Mouse (Mus musculus) heart, postnatal 25 days (tissue): ENCODE results near the gene Kcnb1. TPM values are rescaled to one million over a fixed set of nuclear protein-coding genes. Genes with fewer than 3 reads are reported as not detected.
A peak's percentile ranks its signal among the peaks of the same experiment; 100 is the strongest.

ENCODE experiments used
- DNase-seq: peaks from one replicate; pipeline ENCODE4 v3.0.0; 2022; ENCODE audit warnings: low spot score
- intact Hi-C: fragments of 180-260 bp; cut with DNase I; formaldehyde crosslinking; loops from one replicate; pipeline ENCODE4 v1.15.1; 2025
- total RNA-seq, 2 experiments: library from RNA; stranded (reverse); gene quantifications; 2 replicates each; pipeline ENCODE4 v1.2.3; 2021

Gene Kcnb1
- total RNA-seq, 2 experiments from 2014 or later = 40.9 to 47.9 TPM

GRCm38 (mm10) chr2:167175284-167175683, 14.7 kb downstream of the Kcnb1 start:
- DNase-seq = no peak
- intact Hi-C loops = loop anchor here (2.0 kb wide), 1 partner anchor 14 kb away; no protein-coding TSS in a partner anchor

DNA sequence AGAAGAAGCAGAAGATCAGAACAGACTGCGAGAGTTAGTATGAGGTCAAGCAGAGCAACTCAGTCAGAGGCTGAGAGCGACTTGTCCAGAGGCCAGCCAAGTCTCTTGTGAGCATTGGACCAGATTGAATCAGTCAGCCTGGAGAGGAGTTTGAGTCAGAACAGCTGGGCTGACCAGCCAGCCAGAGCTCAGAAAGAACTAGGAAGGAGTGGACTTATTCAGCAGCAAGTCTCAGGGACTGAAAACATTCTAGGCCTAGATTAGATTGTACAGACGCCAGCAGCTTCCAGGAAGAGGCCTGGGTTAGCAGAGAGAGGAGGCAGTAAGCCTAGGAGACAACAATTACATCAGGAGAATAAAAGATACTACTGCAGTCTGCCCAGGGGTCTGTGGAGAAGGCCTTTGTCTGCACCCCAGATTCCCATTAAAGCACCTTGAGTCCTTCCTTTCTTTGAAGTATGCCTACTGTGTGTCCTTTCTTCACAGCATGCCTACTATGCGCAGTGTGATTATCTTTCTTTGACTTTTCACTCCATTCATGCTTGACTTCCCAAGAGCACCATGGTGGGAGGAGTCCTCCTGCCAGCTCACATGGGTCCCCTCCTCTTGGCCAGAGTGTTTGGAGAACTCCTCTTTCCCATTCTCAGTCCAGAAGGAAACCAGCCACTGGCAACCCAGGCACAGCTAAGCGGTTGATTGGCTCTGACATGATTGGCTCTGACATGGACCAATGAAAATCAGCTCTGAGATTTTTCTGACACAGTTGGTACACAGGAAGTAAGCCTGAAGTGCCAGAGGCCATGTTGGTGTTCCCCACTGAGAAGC, 16.7 kb downstream of the Kcnb1 start:
- peak; percentile 74 for DNase-seq
- intact Hi-C loops = no loop called here

DNA sequence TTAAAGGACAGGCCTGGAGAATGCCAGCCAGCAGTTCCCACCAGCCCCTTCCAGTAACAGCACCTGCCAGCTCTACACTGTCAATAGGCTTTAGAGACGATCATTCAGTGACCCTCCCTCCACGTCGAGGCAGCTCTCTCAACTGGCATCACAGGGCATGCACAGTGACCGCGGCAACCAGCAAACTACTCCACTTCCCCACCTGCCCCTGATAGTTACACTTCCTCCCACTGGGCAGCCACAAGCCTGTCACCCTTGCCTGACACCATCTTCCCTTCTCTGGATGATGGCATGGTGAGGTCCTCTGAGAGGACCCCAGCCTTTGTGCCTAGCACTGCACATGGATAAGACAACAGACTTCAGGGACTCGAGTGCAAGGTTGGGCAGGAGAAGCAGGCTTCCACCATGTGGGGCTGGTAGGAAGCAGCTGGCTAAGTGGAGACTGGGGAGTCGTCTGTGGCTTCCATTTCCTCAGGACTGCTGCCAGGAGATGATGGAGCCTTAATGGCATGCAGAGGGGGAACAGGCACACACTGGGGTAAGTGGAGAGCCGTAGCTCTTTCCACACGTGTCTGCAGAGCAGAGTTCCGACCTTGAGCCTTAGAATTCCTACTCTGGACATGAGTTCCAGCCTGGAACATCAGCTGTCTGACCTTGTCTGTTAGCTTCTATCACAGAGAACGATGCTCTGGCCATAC, 22.3 kb downstream of the Kcnb1 start:
- intact Hi-C loops = no loop called here
- no peak for DNase-seq

DNA sequence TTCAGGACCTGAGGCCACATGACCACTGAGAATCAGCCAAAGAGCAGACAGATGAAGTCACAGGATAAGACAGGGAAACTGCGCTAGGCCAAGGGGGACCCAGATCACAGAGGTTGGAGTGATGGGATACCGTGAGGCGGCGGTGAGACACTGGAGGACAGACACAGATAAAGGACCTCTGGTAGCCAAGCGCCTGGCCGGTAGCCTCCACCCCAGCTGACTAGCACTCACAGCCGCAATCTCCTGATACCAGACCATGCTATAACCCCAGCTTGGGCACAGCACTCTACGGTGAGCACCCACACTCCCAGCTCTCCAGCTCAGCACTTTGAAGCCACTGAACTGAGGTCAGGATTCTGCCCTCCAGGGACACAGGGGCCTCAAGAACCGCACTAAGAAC, 26.4 kb downstream of the Kcnb1 start:
- no peak for DNase-seq
- intact Hi-C loops = no loop called here

- intact Hi-C loops = no loop called here
- no peak for DNase-seq
These were observed 26.8 kb downstream of the Kcnb1 start for GRCm38 (mm10) chr2:167163134-167163533.

DNA sequence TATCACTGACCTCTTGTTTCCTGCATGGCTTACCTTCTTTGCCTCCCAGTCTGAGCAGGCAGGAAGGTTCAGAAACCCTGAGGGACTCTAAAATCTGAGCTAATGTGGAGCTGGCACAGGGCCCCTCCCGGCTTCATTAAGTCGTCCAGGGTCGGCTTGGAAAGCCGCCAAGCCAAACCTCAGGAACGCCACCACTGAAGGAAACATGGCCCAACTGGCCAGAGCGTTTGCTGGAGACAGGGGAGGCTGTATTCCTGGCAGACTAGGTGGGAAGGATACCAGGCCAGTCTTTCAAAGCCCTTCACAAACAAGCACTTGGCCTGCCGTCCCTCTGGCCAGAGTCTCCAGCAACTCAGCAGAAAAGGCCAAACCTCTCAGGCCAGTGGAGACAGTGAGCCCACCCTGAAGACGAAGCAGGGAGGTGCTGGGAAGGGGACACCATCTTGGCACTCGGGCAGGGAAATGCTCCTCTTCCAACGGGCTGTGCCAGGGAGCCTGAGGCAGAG, 27.4 kb downstream of the Kcnb1 start:
- DNase-seq = peak; percentile 73
- intact Hi-C loops = no loop called here

DNA sequence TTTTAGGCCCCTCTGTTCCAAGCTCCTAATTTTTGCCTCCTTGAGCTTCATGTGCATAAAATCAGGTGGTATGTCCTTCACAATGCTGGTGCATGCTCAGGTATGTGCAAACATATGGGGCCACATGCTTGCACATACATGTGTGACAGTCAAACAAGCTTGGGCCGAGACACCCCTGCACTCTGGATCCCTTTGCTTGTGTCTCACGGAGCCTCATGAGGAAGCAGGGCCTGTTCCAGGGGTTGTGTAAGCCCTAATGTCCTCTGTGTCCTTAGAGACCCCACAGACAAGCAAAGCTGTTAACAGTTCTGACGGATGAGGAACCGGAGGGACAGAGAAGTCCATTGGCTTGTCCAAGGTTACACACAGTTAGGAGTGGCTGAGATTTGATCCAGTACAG, 30.2 kb downstream of the Kcnb1 start:
- no peak for DNase-seq
- intact Hi-C loops = no loop called here

DNA sequence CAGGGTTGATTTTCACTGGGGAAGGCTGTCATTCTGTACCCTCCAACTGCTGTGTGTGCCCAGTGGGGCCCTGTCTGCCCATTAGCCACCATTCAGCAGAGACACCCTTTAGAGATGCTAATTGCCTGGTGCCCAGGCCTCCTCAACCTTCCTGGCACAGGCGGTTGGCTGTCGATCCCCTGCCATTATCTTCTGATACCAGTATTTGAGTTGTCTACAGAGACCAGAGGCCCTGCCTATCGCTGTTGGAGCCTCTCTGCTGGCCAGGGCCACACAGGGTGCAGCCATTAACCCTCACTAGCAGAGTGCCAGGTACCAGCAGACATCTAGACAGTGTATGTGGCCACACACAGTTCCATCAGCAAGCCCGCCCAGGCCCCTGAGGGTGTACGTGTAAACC, 31.2 kb downstream of the Kcnb1 start:
- no peak for DNase-seq

DNA sequence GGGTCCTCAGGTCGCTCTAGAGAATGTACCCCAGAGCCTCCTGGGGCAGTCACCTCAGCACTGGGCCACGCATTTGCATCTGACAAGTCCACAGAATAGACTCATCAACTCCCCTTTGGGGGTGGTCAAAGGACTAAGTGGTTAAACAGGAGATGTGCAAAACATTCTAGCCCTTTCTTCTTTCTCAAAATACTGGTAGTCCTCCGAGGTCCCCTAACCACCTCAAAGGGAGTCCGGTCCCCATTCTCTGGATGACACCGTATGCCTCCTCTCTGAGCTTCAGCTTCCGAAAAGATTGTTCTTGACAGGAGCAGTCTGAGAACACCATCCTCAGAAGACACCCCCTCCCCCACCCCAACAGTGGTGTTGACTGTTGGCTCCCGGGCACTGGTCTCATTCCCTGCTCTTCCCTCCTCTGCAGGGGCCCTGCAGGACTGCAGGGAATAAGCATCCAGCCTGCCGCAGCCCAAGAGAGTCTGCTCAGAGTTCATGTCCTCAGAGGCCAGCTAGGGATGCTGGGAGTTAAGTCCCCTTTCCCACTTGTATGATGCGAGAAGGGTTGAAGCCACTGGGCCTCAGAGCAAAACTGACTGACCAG, 33.7 kb downstream of the Kcnb1 start:
- no peak for DNase-seq
- intact Hi-C loops = no loop called here

More for the DNA sequence above, 31.2 kb downstream of the Kcnb1 start:
- intact Hi-C loops = no loop called here

- DNase-seq = no peak
- intact Hi-C loops = no loop called here
These were observed 34.4 kb downstream of the Kcnb1 start for GRCm38 (mm10) chr2:167155541-167155973.

DNA sequence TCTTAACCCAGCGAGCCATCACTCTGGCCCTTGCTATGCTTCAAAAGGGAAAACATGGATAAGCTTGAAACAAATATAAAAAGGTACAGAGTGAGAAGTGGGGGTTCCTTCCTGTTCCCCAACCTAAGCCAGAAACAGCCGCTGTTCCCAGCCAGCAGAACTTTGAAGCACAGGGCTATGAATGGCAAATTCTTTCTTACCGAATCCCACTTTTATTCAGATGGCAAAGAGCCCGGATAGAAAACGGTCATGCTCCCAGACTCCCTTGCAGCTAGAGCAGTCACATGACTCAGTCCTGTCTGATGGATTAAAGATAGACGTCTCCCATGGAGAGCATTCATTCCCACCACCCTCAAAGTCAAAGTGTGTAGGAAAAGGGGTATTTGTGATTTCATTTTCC, 39.1 kb downstream of the Kcnb1 start:
- DNase-seq = no peak
- intact Hi-C loops = no loop called here

DNA sequence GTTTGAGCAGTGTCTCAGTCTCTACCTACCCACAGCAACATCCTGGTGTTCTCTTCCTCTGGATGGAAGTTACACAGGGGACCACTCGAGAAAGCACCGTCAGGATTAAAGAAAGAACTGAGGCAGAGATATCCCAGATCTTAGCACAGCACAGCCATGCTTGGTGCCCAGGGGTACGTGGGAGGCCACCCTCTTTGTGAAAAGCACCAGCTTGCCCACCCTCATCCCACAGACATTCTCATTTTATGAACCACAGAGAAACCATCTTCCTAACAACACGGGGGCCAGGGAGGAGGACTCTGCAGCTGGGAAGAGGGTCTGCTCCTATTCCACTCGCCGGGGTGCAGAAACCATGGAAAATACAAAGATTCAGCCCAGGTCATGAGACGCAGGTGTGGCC, 39.8 kb downstream of the Kcnb1 start:
- DNase-seq = no peak
- intact Hi-C loops = no loop called here

GRCm38 (mm10) chr2:167149035-167149434, 40.9 kb downstream of the Kcnb1 start:
- no peak for DNase-seq

DNA sequence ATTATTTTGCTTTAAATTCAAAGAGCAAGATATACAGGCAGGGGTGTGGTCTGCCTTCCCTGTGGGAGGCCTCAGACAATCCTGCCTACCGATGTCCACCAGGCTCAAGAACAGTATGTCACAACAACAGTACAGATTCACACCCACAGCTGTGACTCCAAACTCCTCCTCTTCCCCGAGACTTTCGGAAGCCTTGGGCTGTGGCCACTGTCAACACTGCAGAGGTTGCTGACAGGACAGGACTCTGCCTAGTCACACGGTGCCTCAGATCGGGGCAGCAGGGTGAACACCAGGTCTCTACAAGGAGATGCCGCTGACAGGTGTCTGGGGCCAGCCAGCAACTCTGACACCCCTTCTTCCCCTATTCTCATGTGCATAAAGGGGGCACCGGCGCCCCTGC, 42.2 kb downstream of the Kcnb1 start:
- no peak for DNase-seq
- intact Hi-C loops = no loop called here

More at GRCm38 (mm10) chr2:167149035-167149434, 40.9 kb downstream of the Kcnb1 start:
- intact Hi-C loops = no loop called here

GRCm38 (mm10) chr2:167145904-167146303, 44.1 kb downstream of the Kcnb1 start:
- DNase-seq = no peak
- intact Hi-C loops = no loop called here

DNA sequence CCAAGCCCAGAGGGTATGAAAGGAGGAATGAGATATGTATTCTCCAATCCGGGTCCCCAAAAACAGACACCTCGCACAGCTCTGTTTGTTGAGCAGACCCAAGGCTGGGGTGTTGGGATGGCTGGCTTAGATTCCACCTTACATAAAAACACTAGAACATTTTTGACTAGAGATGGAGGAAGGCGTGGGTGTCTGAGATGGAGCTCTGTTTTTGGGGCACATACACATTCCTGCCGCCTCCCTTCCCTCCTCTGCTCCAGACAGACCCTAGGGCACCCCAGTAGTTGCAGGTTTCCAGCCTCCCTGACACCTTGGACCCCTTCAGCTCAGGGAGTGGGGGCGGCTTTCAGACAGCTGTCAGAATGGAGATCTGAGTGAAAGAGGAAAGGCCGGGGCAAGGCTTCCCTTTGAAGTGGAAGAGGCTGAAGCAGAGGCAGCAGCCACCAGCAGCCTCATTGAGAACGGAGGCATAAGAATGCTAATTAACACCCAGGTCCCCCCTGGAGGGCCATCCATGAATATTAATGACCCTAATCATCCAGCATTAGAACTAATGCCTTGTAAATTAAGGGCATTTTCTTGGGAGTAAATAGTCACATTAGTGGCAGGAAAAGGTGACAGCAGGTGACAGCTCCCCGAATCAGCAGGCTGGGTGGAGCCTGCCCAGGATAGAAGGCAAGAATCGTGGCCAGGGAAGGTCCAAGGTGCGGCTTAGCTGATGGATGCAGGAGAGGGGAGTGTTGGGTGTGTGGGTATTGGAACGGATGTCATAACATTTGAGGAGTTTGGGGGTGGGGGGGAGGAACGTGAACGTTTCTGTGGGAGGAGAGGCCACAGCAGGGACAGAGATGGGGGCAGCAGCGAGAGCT, 45.3 kb downstream of the Kcnb1 start:
- no peak for DNase-seq
- intact Hi-C loops = no loop called here

DNA sequence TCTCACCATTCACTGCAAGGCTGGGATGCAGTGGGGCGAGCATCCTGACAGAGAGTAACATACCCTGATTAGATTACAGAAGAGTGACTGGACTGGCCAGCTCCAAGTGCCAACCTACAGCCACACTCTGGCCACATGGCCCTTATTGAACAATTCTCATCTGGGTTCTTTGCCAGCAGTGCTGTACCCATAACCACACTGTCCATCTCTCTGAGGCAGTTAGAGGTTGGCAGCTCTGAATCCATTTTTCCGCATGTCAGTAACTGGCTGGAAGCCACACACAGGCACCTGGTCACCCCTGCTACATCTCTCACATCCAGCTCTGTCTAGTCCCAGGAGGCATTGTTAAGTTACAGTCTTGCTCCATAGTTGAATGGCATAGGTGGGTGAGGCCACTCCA, 46.0 kb downstream of the Kcnb1 start:
- DNase-seq = no peak
- intact Hi-C loops = no loop called here

GRCm38 (mm10) chr2:167142282-167142681, 47.7 kb downstream of the Kcnb1 start:
- intact Hi-C loops = no loop called here
- no peak for DNase-seq

DNA sequence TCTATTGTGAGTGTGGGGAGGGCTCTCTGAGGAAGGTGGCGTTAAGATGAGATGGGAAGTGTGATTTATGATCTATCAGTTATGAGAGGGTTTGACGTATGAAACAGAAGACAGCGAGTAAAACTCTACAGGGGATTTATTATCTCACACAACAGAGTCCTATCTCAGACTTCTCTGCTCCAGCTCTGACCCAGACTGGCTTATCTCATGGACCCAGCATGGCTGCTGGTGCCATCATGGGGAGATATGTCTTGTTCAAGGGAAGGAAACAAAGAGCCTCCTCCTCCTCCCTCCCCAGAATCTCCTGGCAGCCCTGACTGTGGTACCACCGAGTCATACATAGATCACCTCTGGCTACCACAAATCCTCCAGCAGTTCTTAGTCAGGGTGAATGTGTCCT, 48.1 kb downstream of the Kcnb1 start:
- DNase-seq = no peak
- intact Hi-C loops = no loop called here

GRCm38 (mm10) chr2:167139801-167140269, 50.1 kb downstream of the Kcnb1 start:
- no peak for DNase-seq
- intact Hi-C loops = no loop called here
